8 mouse cellular contexts compared by ENCODE assay signal in genomic region chr10:59948363-59949254, GRCm38 (mm10). TPM values are rescaled to one million over a fixed set of nuclear protein-coding genes. Genes with fewer than 3 reads are reported as not detected.
DNase-seq lines count a peak whose midpoint lies in the region; ATAC-seq lines count a peak whose summit lies in the region.

No protein-coding gene starts in this region.

- 33% methylated on average over 6 of the region's 6 CpGs for WGBS in embryonic facial prominence, embryonic 13.5 days

- ATAC-seq in megakaryocyte, adult 5-6 weeks (ENCODE audit: poor library complexity, severe bottlenecking) = no peak
- ATAC-seq in embryonic facial prominence, embryonic 13.5 days (ENCODE audit: insufficient number of reproducible peaks, insufficient read depth, low FRiP score, low TSS enrichment, low read depth) = no peak
- no peak for ATAC-seq in inflammation-experienced regulatory T-cells, adult 6 months

- peak overlapping the region; percentile 96 for H3K27ac ChIP-seq in embryonic facial prominence, embryonic 13.5 days

- H3K4me2 ChIP-seq in embryonic facial prominence, embryonic 13.5 days = peak overlapping the region; percentile 96

- H3K9me3 ChIP-seq in megakaryocyte, embryonic 14.5 days = no peaks in the 10 kb centered on the region
- no peaks in the 10 kb centered on the region for H3K9me3 ChIP-seq in embryonic facial prominence, embryonic 13.5 days

- peaks cover 84% of the 10 kb centered on the region for H3K4me1 ChIP-seq in megakaryocyte, embryonic 14.5 days
- H3K4me1 ChIP-seq in embryonic facial prominence, embryonic 13.5 days = peaks cover 37% of the 10 kb centered on the region

- H3K9ac ChIP-seq in embryonic facial prominence, embryonic 13.5 days = peak overlapping the region; percentile 99

- DNase-seq in heart, postnatal 4 days = peak; percentile 55
- peak; percentile 65 for DNase-seq in lung, postnatal 36 days
- no peak for DNase-seq in ovary, postnatal 14 days (ENCODE audit: low spot score)
- no peak for DNase-seq in thymus, postnatal 0 days (ENCODE audit: low spot score)

- H3K36me3 ChIP-seq in megakaryocyte, embryonic 14.5 days (replicated peaks; ENCODE audit: low read length) = peaks cover 27% of the 10 kb centered on the region
- H3K36me3 ChIP-seq in embryonic facial prominence, embryonic 13.5 days = 0 out of 2 replicates have a peak, but pooled peaks cover 5% of the 10 kb centered on the region

- H3K27me3 ChIP-seq in megakaryocyte, embryonic 14.5 days (replicated peaks) = no peaks in the 10 kb centered on the region
- no peaks in the 10 kb centered on the region for H3K27me3 ChIP-seq in embryonic facial prominence, embryonic 13.5 days

- peak overlapping the region; percentile 93 for H3K4me3 ChIP-seq in megakaryocyte, embryonic 14.5 days (replicated peaks)
- H3K4me3 ChIP-seq in embryonic facial prominence, embryonic 13.5 days = peak overlapping the region; percentile 99

RNA-seq across cellular contexts. Expression of gene Ddit4, which starts 3.0 kb away (rescaled TPM):
- polyA plus RNA-seq in megakaryocyte, embryonic 14.5 days (2012; ENCODE audit: insufficient read depth, low replicate concordance) = 33.2 and 44.6 TPM in 2 replicates
- total RNA-seq in megakaryocyte, adult 5-6 weeks (2015) = 2.2 and 2.4 TPM in 2 replicates
- 0.94 and 1.2 TPM in 2 replicates for total RNA-seq in megakaryocyte, adult 5-6 weeks (2017)
- 86.5 and 93.1 TPM in 2 replicates for polyA plus RNA-seq in embryonic facial prominence, embryonic 13.5 days (2015; fragmentation: Nextera tagmentation; extraction: Ambion mirVana)
- total RNA-seq in heart, postnatal 4 days (2021) = 10 to 100 TPM; 31.4 to 36.9 TPM
- 10 to 100 TPM; 11.5 to 25.9 (median 14.4) TPM for polyA plus RNA-seq in inflammation-experienced regulatory T-cells, adult 6 months (2017; shearing (Covaris generic))
- polyA plus RNA-seq in thymus, postnatal 0 days (2015; fragmentation: Nextera tagmentation; extraction: Ambion mirVana) = 50.6 and 54.7 TPM in 2 replicates

RNA-seq across cellular contexts. Expression of gene Ascc1, which starts 54.0 kb away (rescaled TPM):
- polyA plus RNA-seq in megakaryocyte, embryonic 14.5 days (2012; ENCODE audit: insufficient read depth, low replicate concordance) = 126 and 233 TPM in 2 replicates
- total RNA-seq in megakaryocyte, adult 5-6 weeks (2015) = 25.7 and 29.9 TPM in 2 replicates
- total RNA-seq in megakaryocyte, adult 5-6 weeks (2017) = 24.3 and 27.0 TPM in 2 replicates
- polyA plus RNA-seq in embryonic facial prominence, embryonic 13.5 days (2015; fragmentation: Nextera tagmentation; extraction: Ambion mirVana) = 48.3 and 50.3 TPM in 2 replicates
- total RNA-seq in heart, postnatal 4 days (2021) = 10 to 100 TPM; 20.2 to 22.0 TPM
- polyA plus RNA-seq in inflammation-experienced regulatory T-cells, adult 6 months (2017; shearing (Covaris generic)) = 10 to 100 TPM; 33.7 to 57.6 (median 44.3) TPM
- 38.5 and 43.2 TPM in 2 replicates for polyA plus RNA-seq in thymus, postnatal 0 days (2015; fragmentation: Nextera tagmentation; extraction: Ambion mirVana)

RNA-seq across cellular contexts. Expression of gene Anapc16, which starts 54.3 kb away (rescaled TPM):
- 73.7 and 169 TPM in 2 replicates for polyA plus RNA-seq in megakaryocyte, embryonic 14.5 days (2012; ENCODE audit: insufficient read depth, low replicate concordance)
- 45.9 and 57.2 TPM in 2 replicates for total RNA-seq in megakaryocyte, adult 5-6 weeks (2015)
- total RNA-seq in megakaryocyte, adult 5-6 weeks (2017) = 35.2 and 39.4 TPM in 2 replicates
- 116 and 128 TPM in 2 replicates for polyA plus RNA-seq in embryonic facial prominence, embryonic 13.5 days (2015; fragmentation: Nextera tagmentation; extraction: Ambion mirVana)
- total RNA-seq in heart, postnatal 4 days (2021) = 10 to 100 TPM; 70.5 to 73.5 TPM
- polyA plus RNA-seq in inflammation-experienced regulatory T-cells, adult 6 months (2017; shearing (Covaris generic)) = 10 to 100 TPM; 89.0 to 99.4 (median 91.1) TPM
- polyA plus RNA-seq in thymus, postnatal 0 days (2015; fragmentation: Nextera tagmentation; extraction: Ambion mirVana) = 139 and 168 TPM in 2 replicates

Comparison
In these comparisons a context has a peak if more than half of its experiments do, and no peak if none do; other contexts are left out.
1. DNase-seq: peak in heart, postnatal 4 days (single experiment) and lung, postnatal 36 days (single experiment); none in ovary, postnatal 14 days (single experiment) and thymus, postnatal 0 days (single experiment).